Mouse (Mus musculus): ENCODE data around the gene Noa1. TPM values are rescaled to one million over a fixed set of nuclear protein-coding genes. Genes with fewer than 3 reads are reported as not detected.
A peak's percentile ranks its signal among the peaks of the same experiment; 100 is the strongest.

Noa1 gene
- polyA plus RNA-seq, 2 experiments: 19.6 to 25.9 TPM

GRCm38 (mm10) chr5:77265081-77265670 lies 44.7 kb downstream of the Noa1 start, which contains the start of gene Rest:
Rest (plus strand) TSS chr5:77265491.
- H3K4me2 ChIP-seq (replicated peaks; ENCODE audit: low read depth, low read length, severe bottlenecking): peak within 1 kb of the TSS; percentile 42
- TF ChIP-seq POLR2A (IDR thresholded peaks at IDR 0.05; ENCODE audit: borderline replicate concordance, extremely low read depth, insufficient read depth, insufficient read length): peak; percentile 87; the same call in 1 of the 2 replicates
- H3K4me1 ChIP-seq (ENCODE audit: control insufficient read depth, insufficient read depth, low read length): peaks cover 11% of the 10 kb centered on the region
- DNase-seq (ENCODE audit: low spot score): peak; percentile 65
- WGBS: under 1% methylated on average over 36 of the region's 78 CpGs
- no peaks in the 10 kb centered on the region for H3K27me3 ChIP-seq (ENCODE audit: control insufficient read depth, insufficient read depth, low read length)
- peak; percentile 89 for ATAC-seq (ENCODE audit: low FRiP score, low read depth)
- H3K4me3 ChIP-seq (replicated peaks; ENCODE audit: low read length): peak within 1 kb of the TSS; percentile 95
- peak within 1 kb of the TSS; percentile 96 for H3K9ac ChIP-seq (ENCODE audit: low read depth, low read length, severe bottlenecking)
- H3K9me3 ChIP-seq (ENCODE audit: control insufficient read depth, low read length): no peaks in the 10 kb centered on the region
- H3K27ac ChIP-seq (replicated peaks; ENCODE audit: low read depth, low read length): peak within 1 kb of the TSS; percentile 98
- H3K36me3 ChIP-seq (ENCODE audit: control insufficient read depth, insufficient read depth, low read length): peaks cover 22% of the 10 kb centered on the region

DNA sequence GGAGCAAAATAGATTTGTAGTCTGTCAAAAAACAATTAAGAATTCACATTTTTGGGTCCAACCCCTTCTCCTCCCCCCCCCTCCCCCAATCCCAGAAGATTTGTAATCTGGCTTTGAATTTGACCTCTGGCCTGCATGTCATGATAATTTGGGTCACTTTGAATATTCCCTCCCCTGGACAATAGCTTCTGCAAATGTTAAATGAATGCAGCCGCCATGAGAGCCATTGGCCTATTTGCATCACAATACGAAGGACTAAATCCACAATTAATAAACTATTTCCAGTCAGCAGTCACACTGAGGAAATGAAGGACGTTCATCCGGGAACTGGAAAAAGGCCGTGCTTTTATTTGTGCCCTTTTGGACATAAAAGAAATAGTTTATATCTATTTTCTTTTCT lies 47.8 kb downstream of the Noa1 start:
- Histone ChIP-seq H3K9ac (ENCODE audit: low read depth, low read length, severe bottlenecking) (no peak overlapping the region), H3K36me3 (ENCODE audit: control insufficient read depth, insufficient read depth, low read length) (no peaks in the 10 kb centered on the region), H3K4me2 (replicated peaks; ENCODE audit: low read depth, low read length, severe bottlenecking) (no peak overlapping the region), H3K27me3 (ENCODE audit: control insufficient read depth, insufficient read depth, low read length) (no peaks in the 10 kb centered on the region), H3K4me1 (ENCODE audit: control insufficient read depth, insufficient read depth, low read length) (0 out of 2 replicates have a peak, but pooled peaks cover 2% of the 10 kb centered on the region), H3K27ac (replicated peaks; ENCODE audit: low read depth, low read length) (no peak overlapping the region), H3K9me3 (ENCODE audit: control insufficient read depth, low read length) (no peaks in the 10 kb centered on the region), H3K4me3 (replicated peaks; ENCODE audit: low read length) (no peak overlapping the region)
- ATAC-seq (ENCODE audit: low FRiP score, low read depth) (no peak), DNase-seq (ENCODE audit: low spot score) (no peak)
- TF ChIP-seq POLR2A (IDR thresholded peaks at IDR 0.05; ENCODE audit: borderline replicate concordance, extremely low read depth, insufficient read depth, insufficient read length): no peak
- 82% methylated on average over 5 of the region's 5 CpGs for WGBS

GRCm38 (mm10) chr5:77261137-77261536 lies 48.7 kb downstream of the Noa1 start:
- H3K9me3 ChIP-seq (ENCODE audit: control insufficient read depth, low read length): no peaks in the 10 kb centered on the region
- ATAC-seq (ENCODE audit: low FRiP score, low read depth) (no peak), DNase-seq (ENCODE audit: low spot score) (no peak)
- H3K9ac ChIP-seq (ENCODE audit: low read depth, low read length, severe bottlenecking): no peak overlapping the region
- 84% methylated on average over 4 of the region's 4 CpGs for WGBS
- H3K4me1 ChIP-seq (ENCODE audit: control insufficient read depth, insufficient read depth, low read length): 0 out of 2 replicates have a peak, but pooled peaks cover 2% of the 10 kb centered on the region
- H3K36me3 ChIP-seq (ENCODE audit: control insufficient read depth, insufficient read depth, low read length): no peaks in the 10 kb centered on the region
- H3K4me2 ChIP-seq (replicated peaks; ENCODE audit: low read depth, low read length, severe bottlenecking): no peak overlapping the region
- no peak overlapping the region for H3K4me3 ChIP-seq (replicated peaks; ENCODE audit: low read length)
- no peak overlapping the region for H3K27ac ChIP-seq (replicated peaks; ENCODE audit: low read depth, low read length)
- no peak for TF ChIP-seq POLR2A (IDR thresholded peaks at IDR 0.05; ENCODE audit: borderline replicate concordance, extremely low read depth, insufficient read depth, insufficient read length)
- no peaks in the 10 kb centered on the region for H3K27me3 ChIP-seq (ENCODE audit: control insufficient read depth, insufficient read depth, low read length)

DNA sequence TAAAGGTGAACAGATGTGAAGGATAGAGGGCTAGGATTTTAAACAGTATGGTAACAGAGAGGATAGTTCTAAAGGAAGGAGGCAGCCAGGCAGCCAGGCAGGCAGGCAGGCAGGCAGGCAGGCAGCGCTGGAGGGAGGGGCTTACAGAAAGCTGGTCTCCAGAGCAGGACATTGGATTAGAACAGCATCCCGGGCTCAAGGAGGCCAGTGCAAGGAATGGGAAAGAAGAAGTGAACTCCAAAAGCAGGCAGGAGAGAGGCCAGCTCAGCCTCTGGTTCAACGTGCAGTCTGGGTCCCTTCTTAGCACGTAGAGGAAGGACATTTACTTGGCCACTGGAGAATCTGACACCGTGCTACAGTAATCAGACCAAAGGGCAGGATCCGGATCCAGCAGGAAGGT lies 49.7 kb downstream of the Noa1 start:
- Histone ChIP-seq H3K36me3 (ENCODE audit: control insufficient read depth, insufficient read depth, low read length) (no peaks in the 10 kb centered on the region), H3K4me2 (replicated peaks; ENCODE audit: low read depth, low read length, severe bottlenecking) (no peak overlapping the region), H3K9me3 (ENCODE audit: control insufficient read depth, low read length) (no peaks in the 10 kb centered on the region), H3K4me3 (replicated peaks; ENCODE audit: low read length) (no peak overlapping the region), H3K4me1 (ENCODE audit: control insufficient read depth, insufficient read depth, low read length) (0 out of 2 replicates have a peak, but pooled peaks cover 2% of the 10 kb centered on the region), H3K27ac (replicated peaks; ENCODE audit: low read depth, low read length) (no peak overlapping the region), H3K27me3 (ENCODE audit: control insufficient read depth, insufficient read depth, low read length) (no peaks in the 10 kb centered on the region), H3K9ac (ENCODE audit: low read depth, low read length, severe bottlenecking) (no peak overlapping the region)
- WGBS: 52% methylated on average over 6 of the region's 6 CpGs
- DNase-seq (ENCODE audit: low spot score): no peak
- TF ChIP-seq POLR2A (IDR thresholded peaks at IDR 0.05; ENCODE audit: borderline replicate concordance, extremely low read depth, insufficient read depth, insufficient read length): no peak
- ATAC-seq (ENCODE audit: low FRiP score, low read depth): no peak

DNA sequence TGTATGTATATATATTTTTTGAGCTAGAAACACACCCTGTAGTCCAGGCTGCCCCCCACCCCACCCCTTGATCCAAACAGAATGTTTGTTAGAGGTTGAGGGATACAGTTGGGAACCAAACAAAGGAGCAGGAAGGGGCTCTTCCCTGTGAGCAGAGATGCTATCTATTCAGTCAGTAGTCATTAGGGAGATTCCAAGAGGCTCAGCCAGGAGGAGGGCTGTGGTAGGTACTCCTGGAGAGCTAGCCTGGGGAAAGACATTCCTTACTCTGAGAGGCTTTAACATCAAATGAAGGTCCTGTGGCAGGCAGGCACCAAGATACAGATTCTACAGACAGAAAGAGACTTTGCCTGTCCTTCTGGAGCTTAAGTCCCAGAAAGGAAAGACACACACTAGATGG lies 50.6 kb downstream of the Noa1 start:
- DNase-seq (ENCODE audit: low spot score) (no peak), ATAC-seq (ENCODE audit: low FRiP score, low read depth) (no peak)
- no peak overlapping the region for H3K4me2 ChIP-seq (replicated peaks; ENCODE audit: low read depth, low read length, severe bottlenecking)
- H3K4me1 ChIP-seq (ENCODE audit: control insufficient read depth, insufficient read depth, low read length): 0 out of 2 replicates have a peak, but pooled peaks cover 2% of the 10 kb centered on the region
- H3K27ac ChIP-seq (replicated peaks; ENCODE audit: low read depth, low read length): no peak overlapping the region
- no peaks in the 10 kb centered on the region for H3K9me3 ChIP-seq (ENCODE audit: control insufficient read depth, low read length)
- no peaks in the 10 kb centered on the region for H3K36me3 ChIP-seq (ENCODE audit: control insufficient read depth, insufficient read depth, low read length)
- H3K4me3 ChIP-seq (replicated peaks; ENCODE audit: low read length): no peak overlapping the region
- TF ChIP-seq POLR2A (IDR thresholded peaks at IDR 0.05; ENCODE audit: borderline replicate concordance, extremely low read depth, insufficient read depth, insufficient read length): no peak
- no peaks in the 10 kb centered on the region for H3K27me3 ChIP-seq (ENCODE audit: control insufficient read depth, insufficient read depth, low read length)
- no peak overlapping the region for H3K9ac ChIP-seq (ENCODE audit: low read depth, low read length, severe bottlenecking)
